Mouse (Mus musculus): ENCODE data around the gene Exoc4.

The Exoc4 gene

DNA sequence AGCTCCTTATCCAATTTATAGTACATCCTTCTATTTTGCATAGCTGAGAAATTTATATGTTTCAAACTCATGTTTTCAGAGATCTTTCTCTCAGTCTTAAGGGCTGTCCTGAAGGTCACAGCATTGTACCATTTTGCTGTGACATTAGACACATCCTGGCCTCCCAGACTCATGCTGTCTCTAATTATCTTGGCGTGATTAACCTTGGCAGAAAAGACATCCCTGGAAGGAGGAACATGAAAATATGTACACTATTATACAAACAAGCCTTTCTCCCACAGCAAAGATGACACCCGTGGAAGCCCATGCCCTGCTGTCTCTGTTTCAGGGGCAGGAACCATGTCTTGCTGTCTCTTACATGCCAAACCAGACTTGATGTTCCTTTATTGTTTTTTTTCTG is 59.8 kb downstream of the Exoc4 start:
- no peak for DNase-seq (ENCODE audit: low spot score in 2 of 2)

DNA sequence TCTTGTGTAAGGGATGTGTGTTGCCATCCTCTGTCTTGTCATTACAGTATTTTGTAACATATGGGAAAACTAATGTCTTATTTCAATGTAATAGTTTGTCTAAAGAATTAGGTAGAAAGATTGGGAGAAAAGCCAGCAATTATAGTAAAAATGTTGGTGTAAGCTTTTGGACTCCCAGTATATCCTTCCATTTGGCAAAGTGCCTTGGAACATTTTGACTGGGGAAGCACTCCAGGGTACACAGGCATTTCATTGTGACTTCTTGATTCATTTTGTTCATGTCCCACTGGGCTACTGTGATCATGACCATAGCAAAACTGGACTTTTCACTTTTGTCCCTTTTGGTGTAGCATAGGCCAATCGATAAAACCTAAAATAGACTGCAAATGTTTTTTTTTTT is 61.6 kb downstream of the Exoc4 start:
- DNase-seq (ENCODE audit: low spot score in 2 of 2), result no peak

DNA sequence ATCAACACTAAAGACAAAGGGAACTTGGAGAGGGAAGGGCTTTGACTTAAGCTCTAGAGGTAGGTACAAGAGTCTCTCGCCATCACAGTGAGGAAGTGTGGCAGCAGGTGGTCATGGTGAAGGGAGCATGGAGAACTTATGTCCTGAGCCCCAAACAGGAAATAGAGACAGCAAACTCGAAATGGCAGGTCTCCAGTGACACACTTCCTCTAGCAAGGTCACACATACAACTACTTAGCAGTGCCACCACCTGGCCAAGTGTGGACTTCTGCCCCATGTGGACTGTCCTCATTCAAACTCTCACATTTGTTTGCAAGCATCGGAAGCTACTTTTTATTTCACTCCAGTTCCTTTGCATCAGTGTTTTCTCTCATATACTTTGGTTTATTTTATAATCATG is 74.0 kb downstream of the Exoc4 start:
- peak in 1 of 2 experiments; percentile 6 for DNase-seq (ENCODE audit: low spot score in 2 of 2)

DNA sequence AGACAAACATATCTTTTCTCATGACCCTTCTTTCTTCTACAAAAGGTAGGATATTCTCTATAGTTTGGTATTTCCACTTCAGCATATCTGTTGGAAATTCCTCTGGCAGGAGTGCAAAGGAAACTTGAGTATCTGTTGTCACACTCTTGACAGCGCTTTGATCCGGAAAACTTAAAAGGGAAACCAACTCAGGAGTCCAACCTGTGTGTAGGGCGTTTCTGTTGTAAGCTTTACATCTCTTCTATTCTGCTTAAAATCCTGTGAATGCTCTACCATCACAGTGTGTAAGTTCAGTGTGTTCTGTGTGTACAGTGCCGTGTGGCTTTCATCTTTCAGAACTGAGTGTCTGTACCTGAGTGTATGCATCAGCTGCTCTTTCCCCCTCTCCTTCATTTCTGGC is 74.5 kb downstream of the Exoc4 start:
- DNase-seq (ENCODE audit: low spot score in 2 of 2), result no peak

DNA sequence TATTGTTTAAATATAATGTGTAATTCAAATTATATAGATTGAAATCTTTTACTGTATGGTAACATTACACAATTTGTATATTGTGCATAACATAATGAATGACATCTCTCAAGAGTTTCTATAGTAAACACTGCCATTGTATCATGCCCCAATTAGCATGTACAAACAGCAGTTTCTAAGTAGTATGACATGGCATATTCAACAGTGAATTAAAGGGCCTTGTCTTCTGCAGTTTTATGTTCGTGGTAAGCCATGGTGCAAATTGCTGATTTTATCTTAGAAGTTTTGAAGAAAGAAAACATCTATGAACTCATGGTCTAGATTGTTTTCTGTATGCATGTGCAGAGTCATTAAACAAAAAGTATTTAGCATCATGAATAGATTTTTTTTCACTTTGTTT is 79.4 kb downstream of the Exoc4 start:
- DNase-seq (ENCODE audit: low spot score in 2 of 2), result no peak

DNA sequence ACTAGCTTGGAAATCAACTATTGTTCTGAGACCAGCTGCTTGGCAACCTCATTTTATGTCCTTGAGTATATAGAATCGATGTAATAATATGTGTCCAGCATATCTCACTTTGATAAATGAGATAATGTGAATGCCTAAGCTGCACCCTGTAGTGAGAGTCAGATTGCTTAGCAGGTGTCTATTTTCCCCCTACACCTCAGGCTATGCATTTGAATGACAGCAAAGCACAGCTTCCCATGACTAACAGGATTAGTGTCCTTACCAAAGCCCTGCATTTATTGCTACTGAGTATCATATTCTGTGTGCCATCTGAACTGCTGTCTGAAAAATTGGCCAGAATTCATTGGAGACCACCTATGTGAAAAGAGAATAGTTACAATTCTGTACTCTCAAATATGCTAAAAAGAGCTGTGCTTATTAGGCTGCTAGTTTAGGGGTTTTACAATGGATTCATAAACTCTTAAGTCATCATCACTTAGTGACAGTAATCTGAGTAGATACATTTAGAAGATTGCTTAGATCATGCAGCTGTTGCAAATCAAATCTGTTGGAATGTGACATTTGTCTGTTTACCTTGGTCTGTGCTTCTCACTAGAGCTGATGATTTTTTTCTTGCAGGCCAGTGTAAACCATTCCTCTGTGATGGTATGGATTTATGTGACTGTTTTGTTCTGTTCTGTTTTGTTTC is 98.3 kb downstream of the Exoc4 start:
- no peak for DNase-seq (ENCODE audit: low spot score in 2 of 2)

DNA sequence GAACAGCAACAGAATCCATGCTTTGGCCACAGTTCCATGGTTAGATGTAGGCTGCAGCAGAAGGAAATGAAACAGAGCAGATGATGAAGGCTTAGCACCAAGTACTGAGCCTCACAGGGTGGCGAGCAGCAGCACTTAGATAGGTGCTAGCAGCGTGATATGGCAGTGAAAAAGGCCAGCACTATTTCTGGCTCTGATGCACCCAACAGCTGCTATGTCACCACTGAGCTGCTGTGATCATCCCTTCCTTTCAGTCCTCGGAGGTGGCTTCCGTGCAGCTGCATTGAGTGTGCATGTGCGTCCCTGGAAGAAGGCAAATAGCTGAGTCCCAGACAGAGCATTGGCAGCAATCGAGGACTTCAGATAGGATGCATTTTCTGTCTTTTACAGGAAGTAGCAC is 112.7 kb downstream of the Exoc4 start:
- DNase-seq (ENCODE audit: low spot score in 2 of 2), result no peak

DNA sequence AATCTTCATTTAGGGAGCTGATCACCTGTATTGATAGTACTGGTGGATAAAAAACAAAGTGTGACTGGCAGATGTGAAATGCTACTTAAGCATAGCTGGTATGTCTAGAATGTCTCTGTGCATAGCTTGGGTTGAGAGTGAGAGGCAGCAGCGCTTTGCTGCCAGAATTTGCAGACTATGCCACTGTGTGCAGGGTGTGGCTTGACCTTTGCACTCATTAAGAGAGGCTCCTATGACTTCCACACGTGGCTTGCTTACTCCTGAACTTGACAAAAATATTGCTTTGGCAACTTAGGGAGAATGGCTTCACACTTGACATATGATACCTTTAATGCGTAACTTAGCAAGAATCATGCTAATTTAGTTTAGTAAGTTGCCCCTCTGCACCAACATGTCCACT is 131.6 kb downstream of the Exoc4 start:
- DNase-seq (ENCODE audit: low spot score in 2 of 2), result no peak

DNA sequence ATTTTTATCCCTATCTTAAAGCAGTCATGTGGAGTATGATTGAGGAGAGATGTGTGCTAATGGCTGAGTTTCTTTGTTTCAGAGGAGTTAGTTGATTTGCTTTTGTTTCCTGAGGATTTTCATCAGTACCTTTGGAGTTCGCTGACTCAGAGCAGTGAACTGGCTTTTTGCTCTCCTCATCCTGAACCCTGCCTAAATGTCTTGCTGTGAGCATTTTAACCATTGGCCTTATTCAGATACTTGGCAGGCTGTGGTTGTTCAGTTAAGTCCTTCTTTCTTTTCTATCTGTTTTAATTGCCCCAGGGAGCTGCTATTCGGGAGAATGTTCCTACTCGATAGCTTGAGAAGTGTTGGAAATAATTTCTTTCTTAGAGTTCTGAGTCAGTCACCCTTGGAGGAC is 133.3 kb downstream of the Exoc4 start:
- no peak for DNase-seq (ENCODE audit: low spot score in 2 of 2)

DNA sequence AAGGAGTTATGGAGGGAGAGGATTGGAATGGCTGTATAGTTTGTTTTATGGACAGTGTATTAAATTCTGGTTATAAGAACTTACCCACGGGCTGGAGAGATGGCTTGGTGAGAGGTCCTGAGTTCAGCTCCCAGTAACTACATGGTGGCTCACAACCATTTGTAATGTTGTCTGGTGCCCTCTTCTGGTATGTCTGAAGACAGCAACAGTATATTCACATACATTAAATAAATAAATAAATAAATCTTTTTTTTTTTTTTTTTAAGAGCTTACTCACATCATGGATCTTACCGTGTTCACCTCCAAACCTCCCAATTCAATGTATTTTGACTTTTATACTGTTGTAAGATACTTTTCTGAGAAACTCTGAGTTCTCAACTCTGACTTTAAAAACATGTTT is 143.1 kb downstream of the Exoc4 start:
- DNase-seq (ENCODE audit: low spot score in 2 of 2), result peak in 1 of 2 experiments; percentile 32

DNA sequence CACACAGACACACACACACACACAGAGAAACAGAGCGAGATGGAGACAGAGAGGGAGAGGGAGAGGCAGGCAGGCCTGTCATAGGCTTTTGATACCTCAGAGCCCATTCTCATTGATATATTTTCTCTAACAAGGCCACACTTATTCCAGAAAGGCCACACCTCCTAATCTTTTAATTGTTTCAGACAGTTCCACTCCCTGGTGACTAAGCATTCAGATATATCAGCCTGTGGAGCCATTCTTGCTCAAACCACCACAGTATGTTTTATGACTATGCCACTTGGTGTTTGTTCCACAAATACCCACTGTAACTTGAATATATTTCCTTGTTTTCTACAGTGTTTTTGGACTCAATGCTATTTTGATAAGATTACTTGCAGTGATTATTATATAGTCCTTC is 150.6 kb downstream of the Exoc4 start:
- DNase-seq (ENCODE audit: low spot score in 2 of 2), result no peak

DNA sequence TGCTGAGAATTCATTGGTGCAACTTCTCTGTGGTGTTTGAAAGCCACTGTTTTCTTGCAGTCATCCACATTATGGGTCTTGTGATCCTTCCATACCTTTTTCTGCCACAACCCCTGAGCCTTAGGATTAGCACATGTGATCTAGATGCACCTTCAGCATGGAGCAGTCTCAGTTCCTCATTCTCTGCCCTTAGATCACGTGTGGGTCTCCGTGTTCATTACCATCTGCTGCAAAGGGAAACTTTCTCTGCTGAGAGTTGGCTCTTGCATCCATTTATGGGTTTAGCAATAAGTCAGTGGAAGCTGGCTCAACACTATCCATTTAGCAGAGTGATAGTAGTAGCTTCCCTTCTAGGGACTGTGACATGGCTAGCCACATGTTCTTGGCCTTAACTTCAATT is 152.3 kb downstream of the Exoc4 start:
- no peak for DNase-seq (ENCODE audit: low spot score in 2 of 2)

DNA sequence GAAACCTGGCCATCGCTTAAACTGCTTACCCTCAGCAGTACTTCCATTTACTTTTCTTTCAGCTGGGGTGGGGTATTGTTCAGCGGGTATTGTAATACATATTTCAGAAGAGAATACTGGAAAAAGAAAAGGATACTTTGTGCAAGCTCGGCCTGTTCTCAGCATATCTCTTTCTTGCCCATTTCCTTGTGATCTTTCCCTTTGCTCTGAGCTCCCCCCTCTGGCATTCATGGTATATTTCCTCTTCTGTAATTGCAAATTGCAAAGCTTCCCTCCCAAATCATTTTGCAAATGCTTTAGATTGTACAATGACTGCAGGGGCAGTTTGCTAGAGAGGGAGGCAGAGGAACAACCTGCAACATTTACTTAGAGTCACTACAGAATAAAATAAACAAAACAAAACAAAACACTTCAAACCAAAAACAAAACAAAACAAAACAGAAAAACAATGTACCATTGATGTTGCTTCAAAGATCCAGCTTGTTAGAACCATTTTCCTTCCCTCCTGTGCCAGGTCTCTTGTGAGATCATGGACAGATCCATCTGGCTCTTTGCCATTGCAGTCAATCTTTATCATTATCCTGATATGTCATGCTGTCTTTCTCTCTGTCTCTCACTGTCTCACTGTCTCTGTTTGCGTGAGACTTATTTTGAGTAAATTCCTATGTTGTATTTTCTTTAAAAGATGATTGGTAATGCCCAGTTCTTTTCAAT is 156.8 kb downstream of the Exoc4 start:
- DNase-seq (ENCODE audit: low spot score in 2 of 2), result peak in 1 of 2 experiments; percentile 10

DNA sequence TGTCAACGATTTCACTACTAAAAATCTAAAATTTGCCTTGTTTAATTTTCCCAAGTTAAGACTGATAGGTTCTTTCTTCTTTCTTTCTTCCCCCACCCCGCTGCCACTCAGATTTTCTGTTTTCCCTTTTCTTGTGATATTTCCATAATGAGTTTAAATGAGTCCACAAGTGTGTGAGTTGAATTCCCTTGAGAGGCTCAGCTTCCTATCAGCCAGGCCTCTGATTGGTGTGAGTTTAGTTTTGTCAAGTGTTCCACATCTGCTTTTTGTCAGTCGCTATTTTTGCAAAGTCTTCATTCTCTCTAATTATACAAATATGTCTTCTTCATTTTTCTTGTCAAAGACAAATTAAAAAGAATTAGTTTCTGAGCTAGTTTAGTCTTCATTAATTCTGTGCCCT is 160.7 kb downstream of the Exoc4 start:
- DNase-seq (ENCODE audit: low spot score in 2 of 2), result no peak

DNA sequence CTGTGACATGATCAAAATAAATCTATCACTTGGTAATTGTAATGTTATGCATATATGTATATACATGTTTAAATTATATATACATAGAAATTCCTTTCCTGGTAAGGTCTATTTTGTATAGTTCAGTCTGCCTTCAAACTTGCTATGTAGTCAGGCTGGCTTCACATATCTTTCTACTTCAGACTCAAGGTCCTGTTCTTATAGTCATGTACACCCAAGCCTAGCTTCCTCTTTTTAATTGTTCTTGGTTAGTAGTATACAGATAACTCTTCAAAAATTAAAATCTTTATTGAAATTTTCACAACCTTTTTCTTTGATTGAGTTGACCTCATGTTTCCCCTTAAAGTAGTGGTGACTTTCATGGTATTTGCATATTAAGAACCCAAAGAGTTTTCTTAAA is 176.1 kb downstream of the Exoc4 start:
- no peak for DNase-seq (ENCODE audit: low spot score in 2 of 2)

DNA sequence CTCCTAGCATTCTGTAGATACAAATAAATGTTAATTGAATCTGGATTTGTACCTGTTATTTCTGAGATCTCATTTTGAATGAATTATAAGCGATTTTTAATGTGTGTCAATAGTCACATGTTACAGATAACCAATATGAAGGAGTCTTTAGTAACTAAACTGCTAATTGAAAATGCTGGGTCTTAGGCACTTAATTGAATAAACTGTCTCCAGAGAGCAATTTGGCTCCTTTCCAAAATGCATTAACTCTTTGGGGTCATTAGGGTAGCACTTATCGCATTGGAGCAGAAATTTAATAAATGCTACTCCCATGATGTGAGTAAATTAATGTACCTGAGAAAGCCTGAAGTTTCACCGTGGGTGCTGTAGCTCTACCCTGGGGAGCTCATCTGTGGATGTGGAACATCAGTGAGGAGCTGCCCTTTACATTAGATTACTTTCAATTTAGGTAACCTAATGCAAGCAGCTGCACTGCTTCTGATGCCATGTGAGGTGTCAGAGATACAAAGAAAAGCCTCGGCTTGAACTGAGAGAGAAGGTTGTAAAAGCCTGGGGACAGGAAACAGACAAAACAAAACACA is 182.4 kb downstream of the Exoc4 start:
- peak in 1 of 2 experiments; percentile 10 for DNase-seq (ENCODE audit: low spot score in 2 of 2)

DNA sequence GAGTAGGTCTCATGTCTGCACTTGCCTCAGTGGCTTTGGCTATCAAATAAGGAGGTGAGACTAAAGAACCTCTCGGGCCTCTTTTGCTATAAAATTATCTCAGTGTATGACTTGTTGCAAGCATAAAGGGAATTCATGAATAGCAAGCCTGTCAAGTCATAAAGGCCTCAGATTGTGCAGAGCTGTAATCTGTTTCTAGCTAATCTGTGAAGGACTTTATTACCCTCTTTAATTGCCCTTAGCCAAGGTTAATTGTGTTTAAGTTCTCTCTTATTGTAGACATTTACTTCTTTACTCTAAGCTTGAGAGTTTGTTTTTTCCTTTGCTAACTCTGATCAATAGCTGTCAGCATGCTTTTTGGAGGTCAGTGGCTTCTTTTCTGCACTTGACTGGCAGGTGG is 191.6 kb downstream of the Exoc4 start:
- no peak for DNase-seq (ENCODE audit: low spot score in 2 of 2)

DNA sequence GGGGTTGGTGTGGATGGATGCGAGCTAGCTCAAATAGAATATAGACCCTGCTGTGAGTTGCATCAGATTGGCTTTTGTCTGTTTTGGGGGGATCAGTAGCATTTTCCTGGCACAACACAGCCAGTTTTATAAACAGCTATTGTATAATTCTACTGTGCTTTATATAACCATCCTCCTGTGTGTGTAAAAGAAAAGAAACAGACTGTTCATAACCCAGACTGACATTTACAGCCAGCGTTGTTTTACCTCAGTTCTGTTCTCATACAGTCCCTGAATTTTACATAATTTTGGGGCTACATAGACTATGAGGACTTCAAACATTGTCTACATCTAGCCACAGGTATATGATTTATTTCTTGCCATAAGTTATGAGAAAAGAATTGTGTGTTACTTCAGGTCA is 204.9 kb downstream of the Exoc4 start:
- DNase-seq (ENCODE audit: low spot score in 2 of 2), result no peak

DNA sequence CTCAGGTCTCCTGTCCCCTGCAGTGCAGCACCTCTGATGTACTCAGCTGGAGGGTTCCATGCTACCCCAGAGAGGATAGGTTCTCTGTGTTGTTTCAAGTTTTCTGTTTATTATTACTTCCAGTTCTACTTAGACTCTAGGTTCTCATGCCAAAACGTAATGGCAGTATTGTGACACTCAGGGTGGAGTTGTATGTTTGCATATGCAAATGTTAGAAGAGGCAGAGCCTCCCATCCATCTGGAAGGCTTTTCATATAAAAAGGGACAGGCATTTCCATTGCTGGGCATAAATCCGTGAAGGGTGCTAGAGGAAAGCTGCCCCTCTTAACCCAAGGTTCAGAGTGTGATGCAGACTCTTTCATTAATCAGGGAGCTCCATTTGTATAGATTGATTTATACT is 205.5 kb downstream of the Exoc4 start:
- DNase-seq (ENCODE audit: low spot score in 2 of 2), result no peak

DNA sequence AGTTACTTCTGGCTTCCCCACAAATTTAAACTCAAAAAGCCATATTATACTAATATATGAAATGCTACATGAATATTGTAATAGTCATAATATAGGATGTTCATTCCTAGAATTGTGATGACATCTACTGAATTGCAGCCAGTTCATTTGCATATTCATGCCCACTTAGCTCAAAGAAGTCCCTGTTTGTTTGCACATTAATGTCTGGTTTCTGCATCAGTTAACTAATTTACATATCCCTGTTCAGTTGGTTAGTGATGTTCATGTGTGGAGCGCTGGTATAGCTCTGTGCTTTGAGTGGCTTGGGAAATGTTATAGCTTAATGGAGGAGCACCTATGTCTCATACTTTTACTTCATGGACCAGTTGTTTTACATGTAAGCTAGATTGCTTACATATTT is 206.4 kb downstream of the Exoc4 start:
- DNase-seq (ENCODE audit: low spot score in 2 of 2), result no peak

DNA sequence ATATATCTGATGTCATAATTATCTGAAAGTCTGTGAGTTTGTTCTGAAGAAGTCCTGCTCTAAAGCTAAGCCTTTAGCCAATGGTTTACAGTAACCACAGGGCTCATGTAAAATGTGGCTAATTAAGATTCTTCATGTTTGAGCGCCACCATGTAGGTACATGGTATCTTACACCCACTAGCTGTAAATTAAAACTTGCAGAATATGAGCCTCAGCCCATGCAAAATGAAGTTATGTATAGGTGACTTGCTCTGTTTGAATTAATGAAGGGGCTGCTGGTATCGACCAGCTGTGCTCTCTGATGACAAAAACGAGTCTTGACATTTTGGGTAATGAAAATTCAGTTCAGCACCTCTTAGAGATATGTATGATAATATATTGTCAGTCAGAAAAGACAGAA is 216.0 kb downstream of the Exoc4 start:
- DNase-seq (ENCODE audit: low spot score in 2 of 2), result no peak

DNA sequence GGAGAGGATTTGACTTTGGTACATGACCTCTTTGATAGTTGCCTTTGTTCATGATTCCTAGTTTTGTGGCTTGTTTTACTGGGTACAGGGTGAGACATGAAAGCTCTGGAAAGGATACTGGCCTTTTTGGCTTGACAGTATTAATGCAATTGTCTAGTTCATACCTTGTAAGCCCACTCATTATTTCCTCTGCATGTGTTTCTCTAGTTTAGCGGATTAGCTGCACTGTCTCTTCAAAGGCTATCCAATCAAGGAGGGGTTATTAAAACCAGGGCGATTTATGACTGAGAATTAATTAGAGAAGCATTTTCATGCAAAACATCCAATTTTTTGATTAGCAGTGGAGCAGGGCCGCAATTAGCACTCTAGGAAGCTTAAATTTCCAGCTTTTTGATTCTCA is 216.5 kb downstream of the Exoc4 start:
- DNase-seq (ENCODE audit: low spot score in 2 of 2), result no peak

DNA sequence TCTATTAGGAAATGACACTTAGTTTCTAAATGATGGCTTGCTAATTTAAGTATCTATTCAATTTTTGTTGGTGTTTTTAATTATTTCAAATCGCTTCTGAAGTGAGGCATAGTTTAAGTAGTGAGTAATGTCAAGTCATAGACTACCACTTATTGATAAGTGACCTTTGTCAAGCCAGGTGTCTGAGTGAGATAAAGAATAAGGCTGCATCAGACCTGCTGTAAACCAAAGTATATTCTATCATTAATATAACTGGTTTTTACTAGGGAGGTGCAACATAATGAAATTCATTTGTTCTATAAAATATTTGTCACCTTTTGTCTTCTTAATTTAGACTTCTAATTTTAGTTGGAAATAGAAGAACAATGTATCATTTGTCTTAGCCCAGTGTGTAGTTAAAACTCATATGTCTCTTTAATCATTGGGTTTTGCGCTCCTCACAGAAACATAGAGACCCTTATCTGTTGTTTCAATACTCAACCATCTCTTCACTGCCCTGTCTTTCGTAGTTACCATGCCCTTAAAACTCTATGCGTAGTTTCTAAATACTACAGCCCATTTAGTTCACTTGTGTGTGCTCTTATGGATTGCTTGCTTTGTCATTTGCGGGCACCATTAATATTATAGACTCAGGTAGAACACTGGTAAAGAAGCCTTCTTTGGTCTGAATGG is 217.4 kb downstream of the Exoc4 start:
- no peak for DNase-seq (ENCODE audit: low spot score in 2 of 2)

Data from thymus, postnatal 10 days (tissue).